Mouse (Mus musculus) urinary bladder, postnatal 25 days (tissue): ENCODE data around the gene Whrn.
A peak's percentile ranks its signal among the peaks of the same experiment; 100 is the strongest.

ENCODE experiments used
- DNase-seq: peaks from one replicate; pipeline ENCODE4 v3.0.0; 2022; ENCODE audit warnings: low spot score

Gene Whrn

DNA sequence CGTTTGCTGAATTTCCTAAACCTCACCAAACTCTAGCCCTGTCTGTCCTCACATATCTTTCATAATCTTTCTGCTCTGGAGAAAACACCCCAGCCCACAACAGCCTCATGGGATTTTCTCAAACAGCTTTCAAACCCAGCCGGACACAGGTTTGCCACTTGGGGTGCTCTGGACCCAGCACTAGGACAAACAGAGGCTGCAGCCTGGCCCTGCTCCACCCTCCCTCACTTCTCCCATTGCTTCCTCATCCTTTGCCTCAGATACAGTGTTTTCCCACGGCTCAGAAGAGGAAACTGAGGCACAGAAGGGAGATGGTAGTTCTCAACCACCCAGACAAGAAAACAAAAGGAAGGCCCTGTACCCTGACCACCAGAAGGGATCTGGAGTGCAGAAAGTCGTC, 90.1 kb downstream of the Whrn start:
- no peak for DNase-seq

- no peak for DNase-seq
Observed at GRCm38 (mm10) chr4:63405051-63405450, 90.7 kb downstream of the Whrn start.

- DNase-seq, result no peak
Observed at GRCm38 (mm10) chr4:63404205-63404604, 91.6 kb downstream of the Whrn start.

DNA sequence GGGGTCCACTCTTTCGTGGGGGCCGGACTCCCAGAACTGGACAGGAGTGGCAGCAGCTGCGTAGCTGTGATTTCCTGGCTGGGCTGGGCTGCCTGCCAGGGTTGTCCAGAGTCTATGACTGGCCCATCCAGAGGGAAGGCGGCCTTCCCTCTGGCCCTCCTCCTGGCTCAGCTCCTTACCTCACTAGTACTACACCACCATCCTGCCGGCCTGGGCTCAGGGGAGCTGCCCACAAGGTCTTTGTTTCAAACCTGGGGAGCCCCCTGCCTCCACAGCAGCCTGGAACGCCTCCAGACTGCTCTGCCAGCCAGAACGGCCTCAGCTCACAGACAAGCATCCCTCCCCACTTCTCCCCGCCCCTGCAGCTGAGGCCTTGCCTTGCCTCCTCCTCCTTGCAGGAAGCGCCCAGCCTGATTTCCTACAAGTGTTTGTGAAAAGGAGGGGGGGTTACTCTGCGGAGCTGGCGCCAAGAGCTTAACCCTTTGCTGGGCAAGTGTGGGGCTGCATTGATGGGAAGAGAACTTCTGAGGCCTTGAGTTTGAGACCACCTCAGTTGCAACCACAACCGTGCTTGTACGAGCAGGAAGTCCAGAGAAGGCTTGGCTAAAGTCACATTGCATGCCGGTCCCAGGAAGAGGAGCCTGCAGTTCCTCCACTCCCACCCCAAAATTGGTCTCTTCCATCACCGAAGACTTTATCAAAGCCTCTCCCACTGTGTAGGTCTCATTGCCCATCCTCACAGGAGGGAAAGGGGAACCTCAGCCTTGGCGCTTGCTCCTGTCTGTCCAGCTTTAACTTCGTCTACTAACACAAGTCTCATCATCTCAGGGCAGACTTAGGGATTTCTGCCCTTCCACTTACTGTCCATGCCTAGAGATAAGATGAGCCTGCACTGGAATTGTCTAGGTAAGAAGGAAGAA, 92.5 kb downstream of the Whrn start, which contains the start of gene Akna:
Gene Akna (minus strand): TSS at position 315 of the 920 bp plus-strand sequence.
- DNase-seq, result peak; percentile 70

- DNase-seq, result no peak
Observed at GRCm38 (mm10) chr4:63402558-63402957, 93.2 kb downstream of the Whrn start.

DNA sequence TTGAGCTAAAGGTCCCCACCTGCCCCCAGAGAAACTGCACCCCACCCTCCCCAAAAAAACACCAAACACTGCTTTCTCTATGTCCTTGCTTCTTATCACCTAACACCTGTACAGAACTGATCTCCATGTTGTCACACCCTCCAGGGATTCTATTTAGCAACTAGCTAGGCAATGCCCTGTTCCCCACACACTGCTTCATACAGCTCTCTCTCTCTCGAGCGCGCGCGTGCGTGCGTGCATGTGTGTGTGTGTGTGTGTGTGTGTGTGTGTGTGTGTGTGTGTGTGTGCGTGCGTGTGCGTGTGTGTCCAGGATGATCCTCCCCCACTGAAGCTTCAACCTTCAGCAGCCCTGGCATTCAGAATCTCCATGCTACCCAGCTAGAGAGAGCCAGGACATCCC, 93.7 kb downstream of the Whrn start:
- no peak for DNase-seq

- no peak for DNase-seq
Observed at GRCm38 (mm10) chr4:63401620-63402019, 94.2 kb downstream of the Whrn start.

- DNase-seq, result no peak
Observed at GRCm38 (mm10) chr4:63400541-63401306, 95.1 kb downstream of the Whrn start.

- DNase-seq, result no peak
Observed at GRCm38 (mm10) chr4:63399691-63400270, 96.0 kb downstream of the Whrn start.

GRCm38 (mm10) chr4:63398854-63399609, 96.8 kb downstream of the Whrn start:
- DNase-seq, result no peak

DNA sequence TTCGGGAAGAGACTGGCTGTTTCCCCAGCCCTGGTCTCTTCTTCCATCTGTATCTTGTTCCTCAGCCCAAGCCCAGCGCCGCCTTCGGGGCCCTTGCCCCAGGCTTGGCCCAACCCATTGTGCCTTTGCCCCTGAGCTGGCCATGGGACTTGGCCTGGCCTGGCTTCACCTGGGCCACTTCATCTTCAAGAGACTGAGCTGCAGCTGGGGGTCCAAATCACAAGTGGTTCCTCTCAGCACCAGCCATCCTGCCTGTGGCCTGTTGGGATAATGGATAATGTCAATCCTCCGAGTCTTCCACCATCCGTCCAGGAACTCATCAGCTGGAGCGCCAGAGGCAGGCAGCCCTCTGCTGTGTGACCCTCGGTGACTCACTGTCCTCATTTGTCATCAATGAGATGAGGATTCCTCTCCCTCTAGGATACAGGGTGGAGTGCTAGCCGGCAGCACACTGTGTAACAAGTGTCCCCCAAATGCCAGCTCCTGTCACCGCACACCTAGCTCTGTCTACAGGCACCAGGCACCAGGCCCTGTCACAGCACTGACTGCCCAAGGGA, 97.7 kb downstream of the Whrn start:
- DNase-seq, result no peak

GRCm38 (mm10) chr4:63391322-63391721, 104.5 kb downstream of the Whrn start:
- no peak for DNase-seq

- no peak for DNase-seq
Observed at GRCm38 (mm10) chr4:63389887-63390528, 105.8 kb downstream of the Whrn start.

DNA sequence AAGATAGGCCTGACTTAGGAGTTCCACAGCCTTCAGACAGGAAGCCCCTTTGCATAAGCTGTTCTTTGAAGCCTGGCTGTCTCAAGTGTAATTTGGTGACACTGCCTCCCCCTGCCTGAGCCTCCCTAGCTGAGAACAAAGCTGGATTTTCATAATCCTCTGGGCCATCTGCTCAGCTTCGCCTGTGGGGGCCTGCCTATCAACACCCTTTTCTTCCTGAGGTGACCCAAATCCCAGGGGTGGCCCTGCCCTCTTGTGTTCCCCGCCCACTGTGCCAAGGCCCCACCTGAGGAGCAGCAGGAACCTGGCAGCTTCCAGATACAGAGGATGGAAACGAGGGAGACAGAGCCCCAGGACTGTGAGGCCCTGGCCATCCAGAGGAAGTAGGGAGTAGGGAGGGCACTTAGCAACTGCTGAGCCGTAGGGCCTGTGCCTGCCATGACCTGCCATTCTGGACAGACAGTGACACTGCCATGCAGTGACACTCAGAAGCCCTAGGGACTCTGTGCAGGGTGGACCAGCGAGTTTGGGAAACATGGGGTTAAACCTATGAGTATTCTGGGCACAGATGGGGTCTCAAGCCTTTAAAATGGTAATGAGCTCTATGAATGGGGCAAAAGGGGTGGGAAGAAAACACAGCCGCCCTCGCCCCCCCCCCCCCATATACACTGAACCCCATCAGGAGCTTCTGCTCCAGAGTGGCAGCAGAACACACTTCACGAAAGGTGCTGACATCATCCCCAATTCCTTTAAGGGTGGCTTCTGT, 106.5 kb downstream of the Whrn start:
- DNase-seq, result no peak

DNA sequence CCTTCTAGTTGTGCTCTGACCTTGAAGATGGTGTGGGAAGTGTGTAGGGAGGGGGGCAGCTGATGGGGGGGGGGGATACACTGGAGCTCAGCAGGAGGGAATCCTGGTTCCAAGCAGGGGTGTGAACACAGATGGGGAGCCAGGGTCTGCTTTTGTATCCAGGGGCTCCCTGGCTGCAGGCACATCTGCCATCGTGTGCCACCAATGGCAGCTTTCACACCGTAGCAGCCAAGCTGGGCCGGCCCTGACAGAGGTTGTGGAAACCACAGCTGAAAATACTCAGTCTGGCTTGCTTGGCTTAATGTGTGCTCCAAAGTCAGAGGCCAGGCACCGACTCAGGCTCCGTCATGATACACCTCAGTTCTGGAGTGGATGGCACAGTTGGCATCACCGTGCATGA, 107.8 kb downstream of the Whrn start:
- DNase-seq, result no peak

DNA sequence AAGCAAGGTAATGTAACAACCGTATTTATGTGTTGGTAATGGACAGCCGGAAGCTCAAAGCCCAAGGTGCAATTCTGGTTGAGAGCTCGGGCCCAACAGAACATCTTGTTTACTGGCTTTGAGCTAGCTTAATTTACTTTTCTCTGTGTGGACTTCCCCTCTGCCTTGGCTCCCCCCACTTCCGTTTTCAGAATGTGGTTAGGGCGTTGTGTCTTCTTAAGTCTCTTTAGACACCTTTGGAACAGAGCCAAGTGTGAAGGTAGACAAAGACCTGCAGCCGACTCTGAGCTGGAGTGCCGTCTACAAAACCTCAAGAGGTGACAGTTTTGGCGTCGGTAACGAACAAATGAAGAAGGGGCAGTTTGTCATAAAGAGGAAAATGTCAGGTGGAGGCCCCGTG, 110.0 kb downstream of the Whrn start:
- no peak for DNase-seq

DNA sequence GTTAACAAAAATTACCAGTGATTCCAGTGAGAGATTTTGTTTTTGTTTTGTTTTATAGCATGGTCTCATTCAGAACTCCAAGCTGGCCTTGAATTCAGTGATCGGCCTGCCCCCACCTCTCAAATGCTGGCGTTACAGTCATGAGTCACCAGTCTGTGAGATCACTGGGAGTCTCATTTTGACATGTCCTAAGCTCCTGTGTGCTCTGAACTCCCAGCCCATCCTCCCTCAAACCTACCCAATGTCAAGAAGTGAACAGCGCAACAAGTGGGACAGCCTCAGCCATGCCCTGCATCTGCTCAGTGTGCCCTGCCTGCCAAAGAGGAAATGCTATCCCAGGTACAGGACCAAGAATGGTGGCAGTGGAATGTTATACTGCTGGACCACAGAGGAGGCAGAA, 110.5 kb downstream of the Whrn start:
- no peak for DNase-seq

GRCm38 (mm10) chr4:63384262-63384661, 111.5 kb downstream of the Whrn start:
- DNase-seq, result no peak

- no peak for DNase-seq
Observed at GRCm38 (mm10) chr4:63383474-63383873, 112.3 kb downstream of the Whrn start.

- DNase-seq, result no peak
Observed at GRCm38 (mm10) chr4:63382676-63383369, 113.0 kb downstream of the Whrn start.
